Mouse (Mus musculus) liver, postnatal 0 days (tissue): Measurements from ENCODE around the gene Hist1h4k.

ENCODE experiments used
- CTCF ChIP-seq: sonication (generic); IDR thresholded peaks from 2 replicates; pipeline ENCODE4 v1.5.1; 2016; ENCODE audit warnings: antibody characterized with exemption, low read depth
- EP300 ChIP-seq: IDR thresholded peaks from 2 replicates; pipeline ENCODE4 v1.6.1; 2016; ENCODE audit warnings: antibody characterized with exemption, low read depth, mild to moderate bottlenecking

- no peak for TF ChIP-seq CTCF
- TF ChIP-seq EP300: peak; percentile 9
Measured at GRCm38 (mm10) chr13:21722373-21722925, 27.9 kb downstream of the Hist1h4k start.
